Comparison of ENCODE assay signal across 19 mouse cellular contexts in the genomic region with DNA sequence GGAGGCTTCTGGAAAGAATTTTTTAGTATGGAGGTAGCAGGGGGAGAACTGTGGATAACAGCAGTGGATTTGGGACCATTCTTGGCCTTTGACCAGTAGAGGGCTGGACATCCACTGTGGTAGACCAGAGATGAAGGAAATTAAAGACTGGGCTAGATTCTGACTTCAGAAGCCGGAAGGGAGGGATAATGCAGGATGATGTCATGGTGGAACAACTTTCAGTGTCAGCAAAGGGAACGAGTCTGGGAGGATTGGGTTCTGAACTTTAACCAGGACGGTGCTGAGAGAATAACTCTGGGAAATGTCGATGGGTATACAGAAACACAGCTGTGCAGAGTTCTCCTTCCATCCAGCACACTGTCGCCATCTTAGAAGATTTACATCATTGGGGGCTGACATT.
DNase-seq lines count a peak whose midpoint lies in the region; ATAC-seq and TF ChIP-seq lines count a peak whose summit lies in the region.
"Had no signal": no experiment of that assay in that cellular context is flagged by ENCODE, and none has a peak within 500 bp of the region (broad histone marks: within the 10 kb centered on the region; RNA-seq: fewer than 3 reads in every experiment).

No protein-coding gene starts in this region.

- H3K4me2 ChIP-seq in kidney, postnatal 0 days (ENCODE audit: low read length) = no peak overlapping the region
- no peak overlapping the region for H3K4me2 ChIP-seq in kidney, embryonic 15.5 days
- H3K4me2 ChIP-seq: embryonic facial prominence, embryonic 12.5 days; forebrain, embryonic 13.5 days; forebrain, embryonic 15.5 days had no signal

- no peaks in the 10 kb centered on the region for H3K27me3 ChIP-seq in kidney, adult 2 months (replicated peaks; ENCODE audit: control insufficient read depth, insufficient read depth, low read length)
- H3K27me3 ChIP-seq in kidney, postnatal 0 days (ENCODE audit: insufficient read depth, low read length) = no peaks in the 10 kb centered on the region
- H3K27me3 ChIP-seq in kidney, embryonic 15.5 days = no peaks in the 10 kb centered on the region
- H3K27me3 ChIP-seq: embryonic facial prominence, embryonic 12.5 days; forebrain, embryonic 13.5 days; forebrain, embryonic 15.5 days had no signal

- peaks cover 8% of the 10 kb centered on the region; the same call in 1 of the 2 replicates for H3K4me1 ChIP-seq in kidney, adult 2 months (ENCODE audit: control insufficient read depth, insufficient read depth, low read length)
- H3K4me1 ChIP-seq in kidney, postnatal 0 days (replicated peaks; ENCODE audit: insufficient read depth, low read length) = no peaks in the 10 kb centered on the region
- H3K4me1 ChIP-seq in kidney, embryonic 15.5 days = no peaks in the 10 kb centered on the region
- H3K4me1 ChIP-seq: embryonic facial prominence, embryonic 10.5 days; embryonic facial prominence, embryonic 12.5 days; forebrain, embryonic 13.5 days; forebrain, embryonic 15.5 days had no signal

- H3K36me3 ChIP-seq in kidney, adult 2 months (ENCODE audit: control insufficient read depth, insufficient read depth, low read length) = peaks cover 11% of the 10 kb centered on the region
- no peaks in the 10 kb centered on the region for H3K36me3 ChIP-seq in kidney, postnatal 0 days (ENCODE audit: insufficient read depth, low read length)
- H3K36me3 ChIP-seq in kidney, embryonic 15.5 days = no peaks in the 10 kb centered on the region
- H3K36me3 ChIP-seq: embryonic facial prominence, embryonic 10.5 days; embryonic facial prominence, embryonic 12.5 days; forebrain, embryonic 15.5 days had no signal

- peak overlapping the region; percentile 38; the same call in 1 of the 2 replicates for H3K27ac ChIP-seq in kidney, adult 2 months (ENCODE audit: insufficient read depth, low read depth, low read length)
- H3K27ac ChIP-seq in kidney, postnatal 0 days = no peak overlapping the region
- H3K27ac ChIP-seq in kidney, embryonic 15.5 days = no peak overlapping the region
- H3K27ac ChIP-seq: embryonic facial prominence, embryonic 10.5 days; embryonic facial prominence, embryonic 12.5 days; forebrain, embryonic 13.5 days; forebrain, embryonic 15.5 days had no signal

- TF ChIP-seq CTCF in kidney, adult 2 months (conservative IDR thresholded peaks at IDR 0.05; ENCODE audit: insufficient read depth, insufficient read length, low read depth, low read length) = no peak
- TF ChIP-seq CTCF in kidney, postnatal 0 days (IDR thresholded peaks at IDR 0.05; ENCODE audit: low read depth) = no peak

- no peak for TF ChIP-seq POLR2A in kidney, adult 2 months (IDR thresholded peaks at IDR 0.05; ENCODE audit: low read depth, low read length)

- H3K4me3 ChIP-seq in kidney, adult 2 months (ENCODE audit: insufficient read depth, low read depth, low read length) = no peak overlapping the region
- H3K4me3 ChIP-seq in kidney, postnatal 0 days (replicated peaks; ENCODE audit: low read depth, low read length) = no peak overlapping the region
- no peak overlapping the region for H3K4me3 ChIP-seq in kidney, embryonic 15.5 days (replicated peaks)
- H3K4me3 ChIP-seq: embryonic facial prominence, embryonic 10.5 days; embryonic facial prominence, embryonic 12.5 days; forebrain, embryonic 13.5 days; forebrain, embryonic 15.5 days had no signal

- ATAC-seq in kidney, postnatal 0 days (replicated peaks; ENCODE audit: low FRiP score, low read depth) = peak; percentile 29; the same call in 1 of the 2 replicates
- no peak for ATAC-seq in kidney, embryonic 15.5 days (replicated peaks; ENCODE audit: low FRiP score)
- ATAC-seq: forebrain, embryonic 13.5 days; forebrain, embryonic 15.5 days had no signal

- no peak overlapping the region for H3K9ac ChIP-seq in kidney, postnatal 0 days (ENCODE audit: low read depth, low read length)
- H3K9ac ChIP-seq in kidney, embryonic 15.5 days = no peak overlapping the region
- H3K9ac ChIP-seq: embryonic facial prominence, embryonic 12.5 days; forebrain, embryonic 13.5 days; forebrain, embryonic 15.5 days had no signal

- DNase-seq in kidney, adult 2 months = peak; percentile 53
- DNase-seq in kidney, postnatal 4 days = no peak
- DNase-seq in kidney, postnatal 0 days (ENCODE audit: low spot score) = no peak
- peak; percentile 25 to 47 for DNase-seq in kidney, postnatal 36 days
- DNase-seq in kidney, adult 11 months = no peak
- DNase-seq in cerebellum, adult 9-10 months = no peak
- DNase-seq: adrenal gland, adult 2 months; adrenal gland, postnatal 10 days; adrenal gland, postnatal 25 days; cerebellum, adult 11 months; cerebellum, adult 18-20 months; cerebellum, adult 8-10 months; cerebellum, postnatal 10 days; cerebellum, postnatal 25 days had no signal

- no peaks in the 10 kb centered on the region for H3K9me3 ChIP-seq in kidney, postnatal 0 days (replicated peaks; ENCODE audit: low read length)
- no peaks in the 10 kb centered on the region for H3K9me3 ChIP-seq in kidney, embryonic 15.5 days (replicated peaks)
- H3K9me3 ChIP-seq: embryonic facial prominence, embryonic 10.5 days; embryonic facial prominence, embryonic 12.5 days; forebrain, embryonic 13.5 days; forebrain, embryonic 15.5 days had no signal

- WGBS in kidney, adult 2 months = 49% methylated on average over 5 of the region's 5 CpGs
- 37% methylated on average over 5 of the region's 5 CpGs for WGBS in kidney, postnatal 0 days
- 44% methylated on average over 5 of the region's 5 CpGs for WGBS in kidney, embryonic 15.5 days

Comparison
In these comparisons a context has a peak if more than half of its experiments do, and no peak if none do; other contexts are left out.
1. DNase-seq: peak in kidney, adult 2 months (single experiment) and kidney, postnatal 36 days (2 of 2); none in kidney, postnatal 4 days (0 of 2), kidney, postnatal 0 days (single experiment), kidney, adult 11 months (single experiment) and cerebellum, adult 9-10 months (single experiment).